ENCODE assay signal across 22 mouse cellular contexts in genomic region chr13:100494370-100494769, GRCm38 (mm10). TPM values are rescaled to one million over a fixed set of nuclear protein-coding genes. Genes with fewer than 3 reads are reported as not detected.
DNase-seq lines count a peak whose midpoint lies in the region; ATAC-seq and TF ChIP-seq lines count a peak whose summit lies in the region.
"Not testable (repeated sequence)": the region's sequence is repeated elsewhere in the genome, so short reads cannot be mapped to it uniquely, and the experiment has no call there.
"Had no signal": no experiment of that assay in that cellular context is flagged by ENCODE, and none has a peak within 500 bp of the region (broad histone marks: within the 10 kb centered on the region; RNA-seq: fewer than 3 reads in every experiment).

No protein-coding gene starts in this region.

- H3K27ac ChIP-seq in MEL (ENCODE audit: control insufficient read depth, low read depth, low read length); cerebellum, adult 2 months (ENCODE audit: insufficient read depth, low read length); intestine, postnatal 0 days (ENCODE audit: low read depth, low read length); liver, adult 2 months (replicated peaks; ENCODE audit: insufficient read depth, low read depth, low read length); midbrain, postnatal 0 days (ENCODE audit: low read depth, low read length); testis, adult 2 months (ENCODE audit: control insufficient read depth, insufficient read depth, low read depth, low read length): not testable (repeated sequence)

- H3K4me3 ChIP-seq in MEL (ENCODE audit: control insufficient read depth in 1 of 2, insufficient read depth in 1 of 2, low read depth in 2 of 2, low read length in 2 of 2); cerebellum, adult 2 months (replicated peaks; ENCODE audit: insufficient read depth, low read depth, low read length); intestine, postnatal 0 days (ENCODE audit: low read depth, low read length); liver, adult 2 months (ENCODE audit: insufficient read depth, low read depth, low read length); midbrain, postnatal 0 days (ENCODE audit: low read depth, low read length); testis, adult 2 months (ENCODE audit: control insufficient read depth, low read depth, low read length): not testable (repeated sequence)

- WGBS in cerebellum, adult 2 months, result 63% methylated on average over 8 of the region's 8 CpGs
- WGBS in intestine, postnatal 0 days, result 73% methylated on average over 8 of the region's 8 CpGs
- WGBS in liver, adult 2 months, result 69% methylated on average over 8 of the region's 8 CpGs
- WGBS in midbrain, postnatal 0 days, result 66% methylated on average over 8 of the region's 8 CpGs

- TF ChIP-seq POLR2A in MEL (IDR thresholded peaks at IDR 0.05; ENCODE audit: control insufficient read depth in 1 of 2, insufficient read depth in 1 of 2, low read depth in 1 of 2, low read length in 2 of 2, poor library complexity in 1 of 2); cerebellum, adult 2 months (IDR thresholded peaks at IDR 0.05; ENCODE audit: borderline replicate concordance, insufficient read depth, low read length); liver, adult 2 months (IDR thresholded peaks at IDR 0.05; ENCODE audit: extremely low read depth, insufficient read depth, low read length); testis, adult 2 months (IDR thresholded peaks at IDR 0.05; ENCODE audit: control insufficient read depth, low read depth, low read length): not testable (repeated sequence)

- TF ChIP-seq EP300 in MEL (IDR thresholded peaks at IDR 0.05; ENCODE audit: low read depth in 1 of 2, low read length in 2 of 2), result not testable (repeated sequence)

- H3K4me1 ChIP-seq in MEL (ENCODE audit: control insufficient read depth in 1 of 2, insufficient read depth in 2 of 2, low read length in 2 of 2), result peaks cover 2 to 14% of the 10 kb centered on the region in 2 experiments; a peak in 3 of 4 replicates
- H3K4me1 ChIP-seq in cerebellum, adult 2 months (ENCODE audit: control insufficient read depth, insufficient read depth, low read length); intestine, postnatal 0 days (replicated peaks; ENCODE audit: control insufficient read depth, insufficient read depth, low read length); liver, adult 2 months (ENCODE audit: control insufficient read depth, insufficient read depth, low read length); midbrain, postnatal 0 days (ENCODE audit: insufficient read depth, low read length); testis, adult 2 months (ENCODE audit: control insufficient read depth, insufficient read depth, low read length): not testable (repeated sequence)

- TF ChIP-seq CTCF in MEL (IDR thresholded peaks at IDR 0.05 in 2 of 3, conservative IDR thresholded peaks at IDR 0.05 in 1 of 3; ENCODE audit: control insufficient read depth in 1 of 3, insufficient read depth in 1 of 3, low read depth in 2 of 3, low read length in 3 of 3, poor library complexity in 1 of 3, severe bottlenecking in 1 of 3), result peak; percentile 19 to 33 (median 32); a peak in 5 of 6 replicates
- TF ChIP-seq CTCF in cerebellum, adult 2 months (IDR thresholded peaks at IDR 0.05; ENCODE audit: borderline replicate concordance, insufficient read depth, low read depth, low read length), result 0 out of 2 replicates have a peak, but pooled peaks have one; percentile 10
- peak; percentile 47 for TF ChIP-seq CTCF in intestine, postnatal 0 days (IDR thresholded peaks at IDR 0.05; ENCODE audit: low read depth)
- TF ChIP-seq CTCF in liver, adult 2 months (IDR thresholded peaks at IDR 0.05; ENCODE audit: low read depth, low read length), result peak; percentile 42; the same call in 1 of the 2 replicates
- TF ChIP-seq CTCF in midbrain, postnatal 0 days (IDR thresholded peaks at IDR 0.05), result peak; percentile 30
- 0 out of 2 replicates have a peak, but pooled peaks have one; percentile 11 for TF ChIP-seq CTCF in testis, adult 2 months (IDR thresholded peaks at IDR 0.05; ENCODE audit: control insufficient read depth, insufficient read depth, insufficient replicate concordance, low read depth, low read length)

- peaks cover 14% of the 10 kb centered on the region for H3K79me2 ChIP-seq in MEL (ENCODE audit: control insufficient read depth, insufficient read depth, low read length, poor library complexity)
- not testable (repeated sequence) for H3K79me2 ChIP-seq in liver, adult 2 months (ENCODE audit: control insufficient read depth, insufficient read depth, low read length)

- DNase-seq in B cell, adult 2 months, result peak; percentile 15 to 19
- DNase-seq in MEL (ENCODE audit: low read depth, low spot score), result peak; percentile 37
- not testable (repeated sequence) for DNase-seq in cerebellum, adult 2 months; liver, adult 2 months (ENCODE audit: extremely low read depth, low read depth, low spot score); midbrain, postnatal 0 days (ENCODE audit: low spot score)

- not testable (repeated sequence) for H3K9me3 ChIP-seq in MEL (replicated peaks; ENCODE audit: insufficient read depth, low read length); intestine, postnatal 0 days (ENCODE audit: control insufficient read depth); midbrain, postnatal 0 days (ENCODE audit: low read length)

- H3K27me3 ChIP-seq in MEL (ENCODE audit: control insufficient read depth in 1 of 2, insufficient read depth in 2 of 2, low read length in 2 of 2); cerebellum, adult 2 months (ENCODE audit: control insufficient read depth, insufficient read depth, low read length); intestine, postnatal 0 days (replicated peaks; ENCODE audit: control insufficient read depth, insufficient read depth, low read length); liver, adult 2 months (ENCODE audit: control insufficient read depth, insufficient read depth, low read length); midbrain, postnatal 0 days (ENCODE audit: insufficient read depth, low read length); testis, adult 2 months (ENCODE audit: control insufficient read depth, insufficient read depth, low read length): not testable (repeated sequence)

- not testable (repeated sequence) for ATAC-seq in intestine, postnatal 0 days; midbrain, postnatal 0 days (ENCODE audit: low FRiP score)

- H3K9ac ChIP-seq in MEL (ENCODE audit: control insufficient read depth, low read depth, low read length, poor library complexity, severe bottlenecking); intestine, postnatal 0 days (ENCODE audit: low read depth, low read length); liver, adult 2 months (ENCODE audit: low read depth, low read length); midbrain, postnatal 0 days (replicated peaks; ENCODE audit: low read length, poor library complexity, severe bottlenecking): not testable (repeated sequence)

- not testable (repeated sequence) for H3K4me2 ChIP-seq in intestine, postnatal 0 days (replicated peaks; ENCODE audit: low read depth); midbrain, postnatal 0 days (ENCODE audit: low read depth, low read length, poor library complexity, severe bottlenecking)

- peaks cover 2 to 16% of the 10 kb centered on the region in 2 experiments; a peak in 3 of 4 replicates for H3K36me3 ChIP-seq in MEL (ENCODE audit: control insufficient read depth in 1 of 2, insufficient read depth in 2 of 2, low read length in 2 of 2)
- H3K36me3 ChIP-seq in intestine, postnatal 0 days (ENCODE audit: control insufficient read depth, insufficient read depth); liver, adult 2 months (ENCODE audit: control insufficient read depth, insufficient read depth, low read length); midbrain, postnatal 0 days (ENCODE audit: insufficient read depth, low read length); testis, adult 2 months (ENCODE audit: control insufficient read depth, insufficient read depth, low read length): not testable (repeated sequence)

- not testable (repeated sequence) for TF ChIP-seq RAD21 in MEL (IDR thresholded peaks at IDR 0.05; ENCODE audit: low read depth, low read length)

RNA-seq across cellular contexts. Expression of gene Gtf2h2, which starts 2.0 kb away (rescaled TPM):
- total RNA-seq in MEL (2012; rRNA removed), result 43.0 and 47.2 TPM in 2 replicates
- 10 to 100 TPM in 1 of 2 experiments, not detected in 1; 71.6 TPM for polyA plus RNA-seq in MEL (2012; ENCODE audit: insufficient read depth in 1 of 2, insufficient read length in 2 of 2, low read depth in 1 of 2, low replicate concordance in 2 of 2, missing spikeins in 1 of 2)
- 67.1 and 73.0 TPM in 2 replicates for polyA plus RNA-seq in cerebellum, adult 2 months (2012; rRNA removed)
- 33.4 and 37.5 TPM in 2 replicates for polyA plus RNA-seq in intestine, postnatal 0 days (2015; fragmentation: Nextera tagmentation; extraction: Ambion mirVana)
- total RNA-seq in liver, adult 2 months (2014; rRNA removed), result 17.3 and 20.8 TPM in 2 replicates
- 8.8 and 19.1 TPM in 2 replicates for polyA plus RNA-seq in liver, adult 2 months (2012; rRNA removed)
- 25.0 and 28.2 TPM in 2 replicates for total RNA-seq in midbrain, postnatal 0 days (2014; rRNA removed)
- 58.5 and 58.9 TPM in 2 replicates for polyA plus RNA-seq in midbrain, postnatal 0 days (2015; fragmentation: Nextera tagmentation; extraction: Ambion mirVana)
- polyA plus RNA-seq in testis, adult 2 months (2012; rRNA removed), result 17.9 and 21.6 TPM in 2 replicates

RNA-seq across cellular contexts. Expression of gene Naip1, which starts 41.7 kb away (rescaled TPM):
- total RNA-seq in MEL (2012; rRNA removed), result not detected in 2 replicates
- polyA plus RNA-seq in MEL (2012; ENCODE audit: insufficient read depth in 1 of 2, insufficient read length in 2 of 2, low read depth in 1 of 2, low replicate concordance in 2 of 2, missing spikeins in 1 of 2), result under 1 TPM in 1 of 2 experiments, not detected in 1; 0.01 TPM
- polyA plus RNA-seq in cerebellum, adult 2 months (2012; rRNA removed), result 0.13 and 0.15 TPM in 2 replicates
- 23.4 and 27.7 TPM in 2 replicates for polyA plus RNA-seq in intestine, postnatal 0 days (2015; fragmentation: Nextera tagmentation; extraction: Ambion mirVana)
- total RNA-seq in liver, adult 2 months (2014; rRNA removed), result 0.37 and 0.47 TPM in 2 replicates
- polyA plus RNA-seq in liver, adult 2 months (2012; rRNA removed), result 0.05 and 0.10 TPM in 2 replicates
- not detected in 2 replicates for total RNA-seq in midbrain, postnatal 0 days (2014; rRNA removed)
- polyA plus RNA-seq in midbrain, postnatal 0 days (2015; fragmentation: Nextera tagmentation; extraction: Ambion mirVana), result 0.06 TPM in 2 replicates
- polyA plus RNA-seq in testis, adult 2 months (2012; rRNA removed), result 0.09 and 0.13 TPM in 2 replicates
- total RNA-seq: common myeloid progenitor, adult 5-6 weeks; gastrocnemius, postnatal 10 days; granulocyte monocyte progenitor cell, adult 5-6 weeks; hematopoietic stem cell, adult 5-6 weeks had no signal
- polyA plus RNA-seq: embryonic facial prominence, embryonic 15.5 days; forebrain, embryonic 14.5 days; heart, embryonic 11.5 days; heart, postnatal 0 days; kidney, embryonic 15.5 days; limb, embryonic 15.5 days; midbrain, embryonic 12.5 days; neural tube, embryonic 11.5 days had no signal

RNA-seq across cellular contexts. Expression of gene Ocln, which starts 58.1 kb away (rescaled TPM):
- 0.23 and 0.31 TPM in 2 replicates for total RNA-seq in MEL (2012; rRNA removed)
- polyA plus RNA-seq in MEL (2012; ENCODE audit: insufficient read depth in 1 of 2, insufficient read length in 2 of 2, low read depth in 1 of 2, low replicate concordance in 2 of 2, missing spikeins in 1 of 2), result under 1 TPM in 1 of 2 experiments, not detected in 1; 0.58 TPM
- polyA plus RNA-seq in cerebellum, adult 2 months (2012; rRNA removed), result 14.8 and 16.0 TPM in 2 replicates
- 44.5 and 49.4 TPM in 2 replicates for polyA plus RNA-seq in intestine, postnatal 0 days (2015; fragmentation: Nextera tagmentation; extraction: Ambion mirVana)
- total RNA-seq in liver, adult 2 months (2014; rRNA removed), result 51.9 and 52.3 TPM in 2 replicates
- polyA plus RNA-seq in liver, adult 2 months (2012; rRNA removed), result 6.1 and 7.3 TPM in 2 replicates
- total RNA-seq in midbrain, postnatal 0 days (2014; rRNA removed), result 12.4 and 12.7 TPM in 2 replicates
- 9.0 and 9.7 TPM in 2 replicates for polyA plus RNA-seq in midbrain, postnatal 0 days (2015; fragmentation: Nextera tagmentation; extraction: Ambion mirVana)
- 1.9 and 3.0 TPM in 2 replicates for polyA plus RNA-seq in testis, adult 2 months (2012; rRNA removed)
- total RNA-seq: common myeloid progenitor, adult 5-6 weeks; granulocyte monocyte progenitor cell, adult 5-6 weeks; megakaryocyte, adult 5-6 weeks; monocyte, adult 5-6 weeks had no signal
- polyA plus RNA-seq: G1E had no signal

Comparison
In these comparisons a context has a peak if more than half of its experiments do, and no peak if none do; other contexts are left out.
1. RNA of gene Naip1, which starts 41.7 kb away (polyA plus RNA-seq): 23.4 to 27.7 TPM in intestine, postnatal 0 days; 0.13 to 0.15 TPM in cerebellum, adult 2 months, 0.05 to 0.10 TPM in liver, adult 2 months, 0.09 to 0.13 TPM in testis, adult 2 months, 0.06 TPM in midbrain, postnatal 0 days and 0.01 TPM in MEL; every median in the first group is over 10 times any median in the second.
2. Peak in every context shown above with its lines, with median percentiles within 50 percentile points of each other: CTCF ChIP-seq.